Mouse (Mus musculus) MEL (cell line): ENCODE measurements around the gene Cartpt. TPM values are rescaled to one million over a fixed set of nuclear protein-coding genes. Genes with fewer than 3 reads are reported as not detected.

Source experiments
- DNase-seq: peaks from one replicate; pipeline ENCODE4 v3.0.0; 2011; ENCODE audit warnings: low read depth, low spot score
- H3K27ac ChIP-seq: 2 replicates; pipeline ENCODE4 v1.5.1; 2012; ENCODE audit warnings: low read depth, mild to moderate bottlenecking, control low read depth, low read length, moderate library complexity; ENCODE audit not compliant: control insufficient read depth
- H3K27me3 ChIP-seq, 2 experiments: fragments of 150-350 bp in 1 of 2; sonication (generic) in 1 of 2; 2 replicates each; pipeline ENCODE4 v1.6.1; 2012; ENCODE audit warnings: low read length in 2 of 2, mild to moderate bottlenecking in 2 of 2, improper control_type of control experiment in 1 of 2, moderate library complexity in 1 of 2; ENCODE audit not compliant: insufficient read depth in 2 of 2, control insufficient read depth in 1 of 2
- H3K36me3 ChIP-seq, 2 experiments: 2 replicates each; pipeline ENCODE4 v1.6.1; 2012 to 2014; ENCODE audit warnings: low read length in 2 of 2, improper control_type of control experiment in 1 of 2, inconsistent platforms in 1 of 2, mild to moderate bottlenecking in 1 of 2; ENCODE audit not compliant: insufficient read depth in 2 of 2, control insufficient read depth in 1 of 2
- H3K4me1 ChIP-seq, 2 experiments: fragments of 150-350 bp in 1 of 2; sonication (generic) in 1 of 2; 2 replicates each; pipeline ENCODE4 v1.6.1; 2012; ENCODE audit warnings: low read length in 2 of 2, improper control_type of control experiment in 1 of 2, mild to moderate bottlenecking in 1 of 2; ENCODE audit not compliant: insufficient read depth in 2 of 2, control insufficient read depth in 1 of 2
- H3K4me3 ChIP-seq, 2 experiments: fragments of 150-350 bp in 1 of 2; sonication (generic) in 1 of 2; 2 replicates each; pipeline ENCODE4 v1.5.1; 2012; ENCODE audit warnings: low read depth in 2 of 2, low read length in 2 of 2, mild to moderate bottlenecking in 2 of 2, moderate library complexity in 2 of 2, control low read depth in 1 of 2, improper control_type of control experiment in 1 of 2; ENCODE audit not compliant: control insufficient read depth in 1 of 2, insufficient read depth in 1 of 2
- H3K79me2 ChIP-seq: 2 replicates; pipeline ENCODE4 v1.6.1; 2012; ENCODE audit warnings: mild to moderate bottlenecking, low read length, moderate library complexity; ENCODE audit not compliant: control insufficient read depth, poor library complexity, insufficient read depth
- H3K9ac ChIP-seq: 2 replicates; pipeline ENCODE4 v1.6.1; 2012; ENCODE audit warnings: low read depth, mild to moderate bottlenecking, control low read depth, low read length, moderate library complexity; ENCODE audit not compliant: control insufficient read depth, poor library complexity, severe bottlenecking
- H3K9me3 ChIP-seq: fragments of 150-350 bp; sonication (generic); replicated peaks from 2 replicates; pipeline ENCODE4 v1.6.1; 2012; ENCODE audit warnings: mild to moderate bottlenecking, low read length, improper control_type of control experiment, moderate library complexity; ENCODE audit not compliant: insufficient read depth
- BHLHE40 ChIP-seq: IDR thresholded peaks from 2 replicates; pipeline ENCODE4 v1.6.1; 2012; ENCODE audit warnings: low read depth, mild to moderate bottlenecking, inconsistent platforms, low read length, improper control_type of control experiment, borderline replicate concordance
- CHD1 ChIP-seq: IDR thresholded peaks from 2 replicates; pipeline ENCODE4 v1.6.1; 2012; ENCODE audit warnings: low read depth, mild to moderate bottlenecking, inconsistent platforms, low read length, improper control_type of control experiment
- CTCF ChIP-seq, 3 experiments: IDR thresholded peaks in 2 of 3; conservative IDR thresholded peaks in 1 of 3; 2 replicates each; pipeline ENCODE4 v1.5.1; 2011 to 2012; ENCODE audit warnings: low read length in 3 of 3, low read depth in 2 of 3, mild to moderate bottlenecking in 2 of 3, improper control_type of control experiment in 1 of 3, inconsistent platforms in 1 of 3, mixed read lengths in 1 of 3, moderate library complexity in 1 of 3; ENCODE audit not compliant: control insufficient read depth in 1 of 3, insufficient read depth in 1 of 3, poor library complexity in 1 of 3, severe bottlenecking in 1 of 3
- E2F4 ChIP-seq: IDR thresholded peaks from 2 replicates; pipeline ENCODE4 v1.6.1; 2011; ENCODE audit warnings: low read depth, low read length, improper control_type of control experiment, borderline replicate concordance
- EP300 ChIP-seq, 2 experiments: IDR thresholded peaks; 2 replicates each; pipeline ENCODE4 v1.6.1; 2011; ENCODE audit warnings: improper control_type of control experiment in 2 of 2, low read length in 2 of 2, low read depth in 1 of 2, mild to moderate bottlenecking in 1 of 2
- JUND ChIP-seq: IDR thresholded peaks from 2 replicates; pipeline ENCODE4 v1.6.1; 2011; ENCODE audit warnings: low read depth, mild to moderate bottlenecking, improper control_type of control experiment, low read length
- MAFK ChIP-seq: IDR thresholded peaks from 2 replicates; pipeline ENCODE4 v1.6.1; 2011; ENCODE audit warnings: low read depth, mild to moderate bottlenecking, low read length, improper control_type of control experiment, borderline replicate concordance
- MAX ChIP-seq: IDR thresholded peaks from 2 replicates; pipeline ENCODE4 v1.6.1; 2011; ENCODE audit warnings: low read length, improper control_type of control experiment
- MAZ ChIP-seq: IDR thresholded peaks from 2 replicates; pipeline ENCODE4 v1.6.1; 2012; ENCODE audit warnings: low read depth, mild to moderate bottlenecking, inconsistent platforms, low read length, improper control_type of control experiment
- MXI1 ChIP-seq: IDR thresholded peaks from 2 replicates; pipeline ENCODE4 v1.6.1; 2011; ENCODE audit warnings: mild to moderate bottlenecking, low read depth, low read length, improper control_type of control experiment
- NRF1 ChIP-seq: IDR thresholded peaks from 2 replicates; pipeline ENCODE4 v1.6.1; 2014; ENCODE audit warnings: low read depth, mild to moderate bottlenecking, inconsistent platforms, low read length, improper control_type of control experiment, moderate library complexity; ENCODE audit not compliant: poor library complexity, insufficient read depth, severe bottlenecking
- POLR2AphosphoS2 ChIP-seq: IDR thresholded peaks from 2 replicates; pipeline ENCODE4 v1.6.1; 2011; ENCODE audit warnings: low read length, improper control_type of control experiment
- SMC3 ChIP-seq: IDR thresholded peaks from 2 replicates; pipeline ENCODE4 v1.6.1; 2011; ENCODE audit warnings: low read depth, low read length, improper control_type of control experiment
- TAL1 ChIP-seq: IDR thresholded peaks from 2 replicates; pipeline ENCODE4 v1.6.1; 2012; ENCODE audit warnings: mild to moderate bottlenecking, inconsistent platforms, low read length, moderate library complexity, mixed read lengths
- TBP ChIP-seq: IDR thresholded peaks from 2 replicates; pipeline ENCODE4 v1.8.0; 2011; ENCODE audit warnings: low read depth, low read length, improper control_type of control experiment
- TCF12 ChIP-seq: IDR thresholded peaks from 2 replicates; pipeline ENCODE4 v1.6.1; 2014; ENCODE audit warnings: low read depth, mild to moderate bottlenecking, inconsistent platforms, low read length, improper control_type of control experiment, moderate library complexity
- USF1 ChIP-seq: IDR thresholded peaks from 2 replicates; pipeline ENCODE4 v1.6.1; 2014; ENCODE audit warnings: low read depth, mild to moderate bottlenecking, inconsistent platforms, low read length, improper control_type of control experiment, moderate library complexity
- ZKSCAN1 ChIP-seq: IDR thresholded peaks from 2 replicates; pipeline ENCODE4 v1.6.1; 2012; ENCODE audit warnings: low read depth, mild to moderate bottlenecking, inconsistent platforms, low read length, improper control_type of control experiment, moderate library complexity
- ZMIZ1 ChIP-seq: IDR thresholded peaks from 2 replicates; pipeline ENCODE4 v1.6.1; 2012; ENCODE audit warnings: low read depth, mild to moderate bottlenecking, inconsistent platforms, low read length, improper control_type of control experiment, moderate library complexity
- polyA plus RNA-seq, 2 experiments: library from polyadenylated mRNA; stranded (reverse) in 1 of 2; unstranded in 1 of 2; fragments of >175 nt in 1 of 2; fragments of >200 nt in 1 of 2; gene quantifications; 2 replicates each; pipeline versions ENCODE4 v1.2.1 to v1.2.4; 2012; ENCODE audit warnings: low replicate concordance in 2 of 2, low read depth in 1 of 2; ENCODE audit not compliant: insufficient read length in 2 of 2, insufficient read depth in 1 of 2, missing spikeins in 1 of 2
- total RNA-seq: library from RNA; depleted of rRNA; stranded (reverse); fragments of 300-350 nt; gene quantifications from 2 replicates; pipeline ENCODE4 v1.2.3, GENCODE M21; 2012

Gene Cartpt
- total and polyA plus RNA-seq, 3 experiments: not detected

- Histone ChIP-seq H3K4me1 (no peaks in the 10 kb centered on the region), H3K9me3 (no peaks in the 10 kb centered on the region), H3K27me3 (no peaks in the 10 kb centered on the region), H3K79me2 (no peaks in the 10 kb centered on the region), H3K36me3 (no peaks in the 10 kb centered on the region), H3K27ac (no peak overlapping the region), H3K9ac (no peak overlapping the region), H3K4me3 (no peak overlapping the region)
- DNase-seq: no peak
- TF ChIP-seq SMC3: no peak
- peak; percentile 9 to 41 (median 21); a peak in 3 of 6 replicates for TF ChIP-seq CTCF (IDR thresholded peaks at IDR 0.05 in 2 of 3, conservative IDR thresholded peaks at IDR 0.05 in 1 of 3; ENCODE audit: control insufficient read depth in 1 of 3, insufficient read depth in 1 of 3, low read depth in 2 of 3, low read length in 3 of 3, poor library complexity in 1 of 3, severe bottlenecking in 1 of 3)
- no peak for TF ChIP-seq BHLHE40
- no peak for TF ChIP-seq TAL1
- TF ChIP-seq MAX: no peak
These were observed 32.5 kb downstream of the Cartpt start for GRCm38 (mm10) chr13:99868438-99868837.

DNA sequence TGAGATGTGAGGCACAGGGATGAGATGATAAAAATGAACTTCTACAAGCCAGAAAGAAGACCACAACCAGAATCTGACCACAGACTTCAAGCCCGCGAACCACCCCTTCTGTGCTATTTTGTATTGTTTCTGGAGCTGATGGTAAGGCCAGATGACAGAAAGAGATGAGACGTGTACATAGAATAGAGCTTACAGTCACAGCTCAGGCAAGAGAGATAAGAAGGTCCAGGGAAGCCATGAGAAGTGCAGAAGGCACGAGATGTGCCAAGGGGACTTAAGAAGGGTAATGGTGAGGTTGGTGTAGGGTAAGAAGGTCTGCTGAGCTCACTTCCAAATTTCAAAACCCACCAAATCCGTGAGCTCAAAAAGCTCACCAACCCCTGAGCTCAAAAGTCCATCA is 36.6 kb downstream of the Cartpt start:
- no peak overlapping the region for H3K4me3 ChIP-seq
- no peak for TF ChIP-seq POLR2AphosphoS2
- no peak for TF ChIP-seq MAFK
- no peak for TF ChIP-seq CTCF (IDR thresholded peaks at IDR 0.05 in 2 of 3, conservative IDR thresholded peaks at IDR 0.05 in 1 of 3; ENCODE audit: control insufficient read depth in 1 of 3, insufficient read depth in 1 of 3, low read depth in 2 of 3, low read length in 3 of 3, poor library complexity in 1 of 3, severe bottlenecking in 1 of 3)
- TF ChIP-seq TBP: no peak
- TF ChIP-seq NRF1: no peak
- no peak for TF ChIP-seq MAZ
- no peak for TF ChIP-seq JUND
- TF ChIP-seq EP300 (IDR thresholded peaks at IDR 0.05; ENCODE audit: low read depth in 1 of 2, low read length in 2 of 2): no peak
- no peak for TF ChIP-seq E2F4
- no peak for TF ChIP-seq USF1
- no peak for TF ChIP-seq TAL1
- no peak for TF ChIP-seq MAX
- TF ChIP-seq ZMIZ1: no peak
- TF ChIP-seq TCF12: no peak
- no peak for TF ChIP-seq MXI1
- no peak for TF ChIP-seq ZKSCAN1
- no peak for TF ChIP-seq CHD1
- H3K4me1 ChIP-seq: no peaks in the 10 kb centered on the region
- H3K9me3 ChIP-seq: no peaks in the 10 kb centered on the region
- no peaks in the 10 kb centered on the region for H3K79me2 ChIP-seq
- H3K36me3 ChIP-seq: no peaks in the 10 kb centered on the region
- no peak overlapping the region for H3K9ac ChIP-seq
- no peak overlapping the region for H3K27ac ChIP-seq
- H3K27me3 ChIP-seq: no peaks in the 10 kb centered on the region
- DNase-seq: no peak
